Comparison of ENCODE assay signal across 12 mouse cellular contexts in the genomic region with DNA sequence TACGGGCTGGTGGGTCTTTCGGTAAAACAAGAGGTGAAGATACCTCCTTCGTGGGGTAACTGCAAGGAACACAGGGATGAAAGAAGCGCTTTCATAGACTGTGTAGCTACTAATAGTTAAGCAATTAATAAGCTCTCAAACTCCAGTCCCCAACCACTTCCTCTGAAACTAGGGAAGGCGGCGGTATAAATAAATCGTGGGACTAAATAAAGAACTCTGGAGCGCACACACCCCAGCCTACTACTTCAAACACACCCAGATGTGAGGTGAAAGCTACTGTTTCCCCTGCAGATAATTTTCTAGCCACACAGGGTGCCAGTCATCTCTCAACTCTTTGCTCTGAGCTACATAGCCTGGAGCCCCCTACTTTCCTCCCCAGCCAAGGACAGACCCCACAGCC. TPM values are rescaled to one million over a fixed set of nuclear protein-coding genes. Genes with fewer than 3 reads are reported as not detected.
A peak's percentile ranks its signal among the peaks of the same experiment; 100 is the strongest.
DNase-seq lines count a peak whose midpoint lies in the region; ATAC-seq lines count a peak whose summit lies in the region.
"Had no signal": no experiment of that assay in that cellular context is flagged by ENCODE, and none has a peak within 500 bp of the region (broad histone marks: within the 10 kb centered on the region; RNA-seq: fewer than 3 reads in every experiment).

No protein-coding gene starts in this region.

- DNase-seq in kidney, adult 11 months = no peak
- no peak for DNase-seq in right cerebral cortex, postnatal 10 days (ENCODE audit: low spot score in 2 of 2)
- DNase-seq in gastrocnemius, postnatal 14 days = no peak
- no peak for DNase-seq in heart, postnatal 4 days
- DNase-seq: retina, postnatal 1 day had no signal

- H3K4me3 ChIP-seq in kidney, embryonic 15.5 days (replicated peaks) = no peak overlapping the region
- H3K4me3 ChIP-seq in hindbrain, embryonic 12.5 days = peak overlapping the region; percentile 10; the same call in 1 of the 2 replicates
- H3K4me3 ChIP-seq in midbrain, embryonic 15.5 days = no peak overlapping the region

- peaks cover 69% of the 10 kb centered on the region for H3K4me1 ChIP-seq in kidney, embryonic 15.5 days
- H3K4me1 ChIP-seq in hindbrain, embryonic 12.5 days = peaks cover 92% of the 10 kb centered on the region
- H3K4me1 ChIP-seq in midbrain, embryonic 15.5 days = peaks cover 87% of the 10 kb centered on the region

- intact Hi-C loops in gastrocnemius, postnatal 14 days (cut with DNase I; ENCODE audit: low total_unique reads) = no loop called here

- no peak overlapping the region for H3K9ac ChIP-seq in kidney, embryonic 15.5 days
- H3K9ac ChIP-seq in hindbrain, embryonic 12.5 days = peak overlapping the region; percentile 45
- H3K9ac ChIP-seq in midbrain, embryonic 15.5 days = no peak overlapping the region
- H3K9ac ChIP-seq: liver, embryonic 14.5 days had no signal

- H3K36me3 ChIP-seq in kidney, embryonic 15.5 days = peaks cover 24% of the 10 kb centered on the region
- H3K36me3 ChIP-seq in hindbrain, embryonic 12.5 days = peaks cover 21% of the 10 kb centered on the region
- peaks cover 8% of the 10 kb centered on the region; the same call in 1 of the 2 replicates for H3K36me3 ChIP-seq in midbrain, embryonic 15.5 days (replicated peaks)

- no peaks in the 10 kb centered on the region for H3K9me3 ChIP-seq in kidney, embryonic 15.5 days (replicated peaks)
- H3K9me3 ChIP-seq in hindbrain, embryonic 12.5 days (replicated peaks) = no peaks in the 10 kb centered on the region
- no peaks in the 10 kb centered on the region for H3K9me3 ChIP-seq in midbrain, embryonic 15.5 days

- H3K27ac ChIP-seq in kidney, embryonic 15.5 days = peak overlapping the region; percentile 75
- peak overlapping the region; percentile 98 for H3K27ac ChIP-seq in hindbrain, embryonic 12.5 days
- peak overlapping the region; percentile 81 for H3K27ac ChIP-seq in midbrain, embryonic 15.5 days
- H3K27ac ChIP-seq: liver, embryonic 14.5 days had no signal

- no peaks in the 10 kb centered on the region for H3K27me3 ChIP-seq in kidney, embryonic 15.5 days
- no peaks in the 10 kb centered on the region for H3K27me3 ChIP-seq in hindbrain, embryonic 12.5 days
- H3K27me3 ChIP-seq in midbrain, embryonic 15.5 days (replicated peaks) = no peaks in the 10 kb centered on the region

- no peak for ATAC-seq in kidney, embryonic 15.5 days (replicated peaks; ENCODE audit: low FRiP score)
- peak; percentile 45 for ATAC-seq in common myeloid progenitor, adult 5-6 weeks (replicated peaks; ENCODE audit: low read depth, poor library complexity, severe bottlenecking)
- ATAC-seq in hindbrain, embryonic 12.5 days (ENCODE audit: low FRiP score) = no peak
- no peak for ATAC-seq in midbrain, embryonic 15.5 days (replicated peaks)

- H3K4me2 ChIP-seq in kidney, embryonic 15.5 days = peak overlapping the region; percentile 39
- peak overlapping the region; percentile 48 for H3K4me2 ChIP-seq in hindbrain, embryonic 12.5 days (replicated peaks)
- peak overlapping the region; percentile 43 for H3K4me2 ChIP-seq in midbrain, embryonic 15.5 days

- WGBS in kidney, embryonic 15.5 days = 56% methylated on average over 8 of the region's 8 CpGs
- WGBS in hindbrain, embryonic 12.5 days = 55% methylated on average over 8 of the region's 8 CpGs
- 39% methylated on average over 8 of the region's 8 CpGs for WGBS in midbrain, embryonic 15.5 days

RNA-seq across cellular contexts. Expression of a gene that starts 12.2 kb away (rescaled TPM):
- polyA plus RNA-seq in kidney, embryonic 15.5 days (2015; fragmentation: Nextera tagmentation; extraction: Ambion mirVana) = 17.3 and 17.6 TPM in 2 replicates
- 3.0 and 3.2 TPM in 2 replicates for total RNA-seq in common myeloid progenitor, adult 5-6 weeks (2017)
- polyA plus RNA-seq in hindbrain, embryonic 12.5 days (2016; fragmentation: Nextera tagmentation; extraction: Ambion mirVana) = 60.4 and 68.6 TPM in 2 replicates
- 48.0 and 49.6 TPM in 2 replicates for polyA plus RNA-seq in midbrain, embryonic 15.5 days (2015; fragmentation: Nextera tagmentation; extraction: Ambion mirVana)
- 1 to 10 TPM; 1.9 to 2.6 TPM for total RNA-seq in gastrocnemius, postnatal 14 days (2021)
- total RNA-seq in heart, postnatal 4 days (2021) = 10 to 100 TPM; 12.3 to 12.4 TPM

RNA-seq across cellular contexts. Expression of a gene that starts 41.3 kb away (rescaled TPM):
- polyA plus RNA-seq in kidney, embryonic 15.5 days (2015; fragmentation: Nextera tagmentation; extraction: Ambion mirVana) = not detected in 2 replicates
- not detected in 2 replicates for total RNA-seq in common myeloid progenitor, adult 5-6 weeks (2017)
- polyA plus RNA-seq in hindbrain, embryonic 12.5 days (2016; fragmentation: Nextera tagmentation; extraction: Ambion mirVana) = 14.5 and 15.3 TPM in 2 replicates
- polyA plus RNA-seq in midbrain, embryonic 15.5 days (2015; fragmentation: Nextera tagmentation; extraction: Ambion mirVana) = 2.0 and 2.5 TPM in 2 replicates
- total RNA-seq in gastrocnemius, postnatal 14 days (2021) = not detected
- total RNA-seq in heart, postnatal 4 days (2021) = not detected
- total RNA-seq: adrenal gland, adult 18-20 months had no signal
- polyA plus RNA-seq: intestine, embryonic 14.5 days; liver, embryonic 14.5 days had no signal
